Mouse (Mus musculus) erythroblast, embryonic 14.5 days (primary cell): ENCODE measurements around the gene Timp2.

Source experiments
- GATA1 ChIP-seq: IDR thresholded peaks from 2 replicates; pipeline ENCODE4 v1.6.1; 2012; ENCODE audit warnings: low read length, inconsistent platforms, mixed read lengths
- TAL1 ChIP-seq: IDR thresholded peaks from 3 replicates; pipeline ENCODE4 v1.6.1; 2012; ENCODE audit warnings: low read length, inconsistent platforms, mixed read lengths

- no peak for TF ChIP-seq GATA1
- no peak for TF ChIP-seq TAL1
Observed at GRCm38 (mm10) chr11:118332376-118332775, 23.2 kb downstream of the Timp2 start.
